Mouse (Mus musculus) A20 (cell line): Measurements from ENCODE around the gene Gm21209.
"Not testable (repeated sequence)": the region's sequence is repeated elsewhere in the genome, so short reads cannot be mapped to it uniquely, and the experiment has no call there.

Experiments
- DNase-seq: peaks from one replicate; pipeline ENCODE4 v3.0.0-alpha.2; 2011; ENCODE audit warnings: low read depth, low spot score

The Gm21209 gene

DNA sequence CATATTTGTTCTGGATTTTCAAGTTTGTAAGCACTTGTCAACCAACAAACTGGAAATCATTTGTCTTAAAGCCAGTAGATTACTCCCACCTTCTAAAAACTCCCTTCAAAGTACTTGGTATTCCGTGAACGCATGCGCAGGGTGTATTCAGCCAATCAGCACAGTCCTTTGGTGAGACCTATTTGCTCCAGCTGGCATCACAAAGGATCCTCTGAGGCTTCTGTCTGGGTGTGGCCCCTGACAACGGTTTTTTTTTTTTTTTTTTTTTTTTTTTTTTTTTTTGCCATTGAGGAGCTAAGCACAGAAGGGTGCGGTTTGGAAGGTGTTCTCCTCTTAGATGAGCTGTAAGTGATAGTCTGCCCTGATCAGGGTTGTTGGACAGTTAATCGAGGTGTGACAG is at the start of gene Gm21209:
Gm21209 (plus strand) TSS at position 301 of the 400 bp plus-strand sequence.
- not testable (repeated sequence) for DNase-seq
